Mouse (Mus musculus): ENCODE data around the gene Sycp2l. TPM values are rescaled to one million over a fixed set of nuclear protein-coding genes. Genes with fewer than 3 reads are reported as not detected.
A peak's percentile ranks its signal among the peaks of the same experiment; 100 is the strongest.

Gene Sycp2l
- polyA plus RNA-seq, 1 experiment from 2014 or later = not detected

GRCm38 (mm10) chr13:41105541-41105940, 8.6 kb upstream of the Sycp2l start:
- Histone ChIP-seq H3K4me3 (replicated peaks; ENCODE audit: low read depth, low read length) (no peak overlapping the region), H3K4me1 (ENCODE audit: control insufficient read depth, insufficient read depth, low read length) (no peaks in the 10 kb centered on the region), H3K36me3 (ENCODE audit: control insufficient read depth, insufficient read depth, low read length) (no peaks in the 10 kb centered on the region), H3K4me2 (ENCODE audit: low read length) (no peak overlapping the region), H3K27ac (replicated peaks; ENCODE audit: low read depth, low read length) (no peak overlapping the region), H3K9me3 (ENCODE audit: control insufficient read depth, low read length) (no peaks in the 10 kb centered on the region), H3K27me3 (ENCODE audit: control insufficient read depth, insufficient read depth, low read length) (no peaks in the 10 kb centered on the region), H3K9ac (replicated peaks; ENCODE audit: low read length) (no peak overlapping the region)
- DNase-seq (no peak), ATAC-seq (ENCODE audit: low FRiP score, low TSS enrichment) (no peak)
- WGBS = 95% methylated on average over 13 of the region's 13 CpGs

- no peak for ATAC-seq (ENCODE audit: low FRiP score, low TSS enrichment)
- no peaks in the 10 kb centered on the region for H3K9me3 ChIP-seq (ENCODE audit: control insufficient read depth, low read length)
- no peaks in the 10 kb centered on the region for H3K4me1 ChIP-seq (ENCODE audit: control insufficient read depth, insufficient read depth, low read length)
- H3K4me2 ChIP-seq (ENCODE audit: low read length) = no peak within 1 kb of the TSS
- 81% methylated on average over 2 of the region's 3 CpGs for WGBS
- peaks cover 7% of the 10 kb centered on the region; the same call in 1 of the 2 replicates for H3K27me3 ChIP-seq (ENCODE audit: control insufficient read depth, insufficient read depth, low read length)
- no peak within 1 kb of the TSS for H3K27ac ChIP-seq (replicated peaks; ENCODE audit: low read depth, low read length)
- no peaks in the 10 kb centered on the region for H3K36me3 ChIP-seq (ENCODE audit: control insufficient read depth, insufficient read depth, low read length)
- no peak within 1 kb of the TSS for H3K9ac ChIP-seq (replicated peaks; ENCODE audit: low read length)
- no peak within 1 kb of the TSS for H3K4me3 ChIP-seq (replicated peaks; ENCODE audit: low read depth, low read length)
- no peak for DNase-seq
These were observed 3.2 kb upstream of the Sycp2l start, which contains the start of gene Gcm2 for GRCm38 (mm10) chr13:41110935-41111334. TSS of gene Gcm2 (minus strand) at chr13:41111035.

- no peaks in the 10 kb centered on the region for H3K36me3 ChIP-seq (ENCODE audit: control insufficient read depth, insufficient read depth, low read length)
- H3K4me2 ChIP-seq (ENCODE audit: low read length) = no peak overlapping the region
- no peak overlapping the region for H3K27ac ChIP-seq (replicated peaks; ENCODE audit: low read depth, low read length)
- no peaks in the 10 kb centered on the region for H3K4me1 ChIP-seq (ENCODE audit: control insufficient read depth, insufficient read depth, low read length)
- H3K9ac ChIP-seq (replicated peaks; ENCODE audit: low read length) = no peak overlapping the region
- no peaks in the 10 kb centered on the region; the same call in 1 of the 2 replicates for H3K27me3 ChIP-seq (ENCODE audit: control insufficient read depth, insufficient read depth, low read length)
- H3K4me3 ChIP-seq (replicated peaks; ENCODE audit: low read depth, low read length) = no peak overlapping the region
- no peaks in the 10 kb centered on the region for H3K9me3 ChIP-seq (ENCODE audit: control insufficient read depth, low read length)
- WGBS = 45% methylated on average over 9 of the region's 9 CpGs
- DNase-seq = no peak
- ATAC-seq (ENCODE audit: low FRiP score, low TSS enrichment) = no peak
These were observed 5.2 kb downstream of the Sycp2l start for GRCm38 (mm10) chr13:41119152-41119945.

- Histone ChIP-seq H3K9me3 (ENCODE audit: control insufficient read depth, low read length) (no peaks in the 10 kb centered on the region), H3K4me1 (ENCODE audit: control insufficient read depth, insufficient read depth, low read length) (no peaks in the 10 kb centered on the region), H3K36me3 (ENCODE audit: control insufficient read depth, insufficient read depth, low read length) (no peaks in the 10 kb centered on the region), H3K9ac (replicated peaks; ENCODE audit: low read length) (no peak overlapping the region), H3K4me2 (ENCODE audit: low read length) (no peak overlapping the region), H3K4me3 (replicated peaks; ENCODE audit: low read depth, low read length) (no peak overlapping the region), H3K27ac (replicated peaks; ENCODE audit: low read depth, low read length) (no peak overlapping the region), H3K27me3 (ENCODE audit: control insufficient read depth, insufficient read depth, low read length) (no peaks in the 10 kb centered on the region)
- ATAC-seq (ENCODE audit: low FRiP score, low TSS enrichment) = no peak
- peak; percentile 44 for DNase-seq
- 51% methylated on average over 6 of the region's 6 CpGs for WGBS
These were observed 9.6 kb downstream of the Sycp2l start for GRCm38 (mm10) chr13:41123666-41124225.

GRCm38 (mm10) chr13:41128326-41128725, 14.2 kb downstream of the Sycp2l start:
- 89% methylated on average over 8 of the region's 8 CpGs for WGBS
- Histone ChIP-seq H3K27me3 (ENCODE audit: control insufficient read depth, insufficient read depth, low read length) (no peaks in the 10 kb centered on the region), H3K27ac (replicated peaks; ENCODE audit: low read depth, low read length) (no peak overlapping the region), H3K4me1 (ENCODE audit: control insufficient read depth, insufficient read depth, low read length) (no peaks in the 10 kb centered on the region), H3K36me3 (ENCODE audit: control insufficient read depth, insufficient read depth, low read length) (no peaks in the 10 kb centered on the region), H3K4me3 (replicated peaks; ENCODE audit: low read depth, low read length) (no peak overlapping the region), H3K9me3 (ENCODE audit: control insufficient read depth, low read length) (no peaks in the 10 kb centered on the region), H3K9ac (replicated peaks; ENCODE audit: low read length) (no peak overlapping the region), H3K4me2 (ENCODE audit: low read length) (no peak overlapping the region)
- ATAC-seq (ENCODE audit: low FRiP score, low TSS enrichment) (no peak), DNase-seq (no peak)

GRCm38 (mm10) chr13:41129061-41129460, 15.0 kb downstream of the Sycp2l start:
- no peaks in the 10 kb centered on the region for H3K4me1 ChIP-seq (ENCODE audit: control insufficient read depth, insufficient read depth, low read length)
- ATAC-seq (ENCODE audit: low FRiP score, low TSS enrichment) = no peak
- WGBS = 95% methylated on average over 8 of the region's 8 CpGs

GRCm38 (mm10) chr13:41134901-41135300, 20.8 kb downstream of the Sycp2l start:
- Histone ChIP-seq H3K4me3 (replicated peaks; ENCODE audit: low read depth, low read length) (no peak overlapping the region), H3K27ac (replicated peaks; ENCODE audit: low read depth, low read length) (no peak overlapping the region), H3K9me3 (ENCODE audit: control insufficient read depth, low read length) (no peaks in the 10 kb centered on the region), H3K36me3 (ENCODE audit: control insufficient read depth, insufficient read depth, low read length) (no peaks in the 10 kb centered on the region), H3K9ac (replicated peaks; ENCODE audit: low read length) (no peak overlapping the region), H3K4me2 (ENCODE audit: low read length) (no peak overlapping the region), H3K27me3 (ENCODE audit: control insufficient read depth, insufficient read depth, low read length) (no peaks in the 10 kb centered on the region), H3K4me1 (ENCODE audit: control insufficient read depth, insufficient read depth, low read length) (no peaks in the 10 kb centered on the region)
- 9% methylated on average over 6 of the region's 6 CpGs for WGBS
- ATAC-seq (ENCODE audit: low FRiP score, low TSS enrichment) = no peak
- DNase-seq = peak; percentile 90

More at GRCm38 (mm10) chr13:41129061-41129460, 15.0 kb downstream of the Sycp2l start:
- Histone ChIP-seq H3K27ac (replicated peaks; ENCODE audit: low read depth, low read length) (no peak overlapping the region), H3K4me3 (replicated peaks; ENCODE audit: low read depth, low read length) (no peak overlapping the region), H3K9me3 (ENCODE audit: control insufficient read depth, low read length) (no peaks in the 10 kb centered on the region), H3K36me3 (ENCODE audit: control insufficient read depth, insufficient read depth, low read length) (no peaks in the 10 kb centered on the region), H3K27me3 (ENCODE audit: control insufficient read depth, insufficient read depth, low read length) (no peaks in the 10 kb centered on the region), H3K4me2 (ENCODE audit: low read length) (no peak overlapping the region), H3K9ac (replicated peaks; ENCODE audit: low read length) (no peak overlapping the region)
- no peak for DNase-seq

- Histone ChIP-seq H3K4me3 (replicated peaks; ENCODE audit: low read depth, low read length) (no peak overlapping the region), H3K9me3 (ENCODE audit: control insufficient read depth, low read length) (no peaks in the 10 kb centered on the region), H3K27me3 (ENCODE audit: control insufficient read depth, insufficient read depth, low read length) (no peaks in the 10 kb centered on the region), H3K27ac (replicated peaks; ENCODE audit: low read depth, low read length) (no peak overlapping the region), H3K4me2 (ENCODE audit: low read length) (no peak overlapping the region), H3K36me3 (ENCODE audit: control insufficient read depth, insufficient read depth, low read length) (no peaks in the 10 kb centered on the region), H3K4me1 (ENCODE audit: control insufficient read depth, insufficient read depth, low read length) (no peaks in the 10 kb centered on the region), H3K9ac (replicated peaks; ENCODE audit: low read length) (no peak overlapping the region)
- WGBS = 66% methylated on average over 6 of the region's 6 CpGs
- DNase-seq (no peak), ATAC-seq (ENCODE audit: low FRiP score, low TSS enrichment) (no peak)
These were observed 31.4 kb downstream of the Sycp2l start for GRCm38 (mm10) chr13:41145433-41145970.
